Mouse (Mus musculus) brain, embryonic 14.5 days (tissue): ENCODE data around the gene Il1rl2. TPM values are rescaled to one million over a fixed set of nuclear protein-coding genes. Genes with fewer than 3 reads are reported as not detected.

Experiments used
- DNase-seq: peaks from one replicate; pipeline ENCODE4 v3.0.0-alpha.2; 2011; ENCODE audit warnings: low read depth
- CTCF ChIP-seq: fragments of 200-500 bp; IDR thresholded peaks from 2 replicates; pipeline ENCODE4 v1.5.1; 2012; ENCODE audit warnings: inconsistent platforms, mild to moderate bottlenecking, moderate library complexity, borderline replicate concordance; ENCODE audit not compliant: insufficient read depth, insufficient read length; ENCODE audit errors: extremely low read depth
- POLR2A ChIP-seq: fragments of 200-500 bp; IDR thresholded peaks from 2 replicates; pipeline ENCODE4 v1.6.1; 2012; ENCODE audit warnings: mild to moderate bottlenecking, inconsistent platforms, borderline replicate concordance; ENCODE audit not compliant: poor library complexity, insufficient read depth, insufficient read length, severe bottlenecking; ENCODE audit errors: extremely low read depth
- polyA plus RNA-seq: library from polyadenylated mRNA; depleted of rRNA; stranded (reverse); fragments of >200 nt; gene quantifications from 2 replicates; pipeline ENCODE4 v1.2.3, GENCODE M21; 2012; rRNA removed

Il1rl2 gene
- polyA plus RNA-seq = 1.2 and 1.5 TPM in 2 replicates

DNA sequence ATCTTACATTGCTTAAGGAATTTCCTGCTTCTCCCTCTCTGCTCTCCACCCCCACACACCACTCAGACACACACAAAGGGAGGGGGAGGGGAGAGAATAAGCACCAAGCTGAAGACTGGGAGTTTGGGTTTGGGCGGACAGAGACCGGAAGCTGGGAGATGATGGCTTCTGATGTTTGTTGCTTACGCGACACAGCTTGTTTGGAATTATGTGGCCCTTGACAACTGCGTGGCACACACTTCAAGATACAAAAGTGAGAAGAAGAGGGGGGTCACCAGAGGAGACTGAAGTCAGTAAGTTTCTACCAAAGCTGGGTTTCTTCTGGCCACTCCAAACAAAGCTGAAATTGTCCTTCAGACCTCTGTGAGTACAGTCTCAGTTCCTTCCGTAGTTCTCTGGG is at the start of gene Il1rl2:
Gene Il1rl2, plus strand, starts transcription at position 154 of the 400 bp plus-strand sequence.
- TF ChIP-seq POLR2A (no peak), CTCF (no peak)
- no peak for DNase-seq

GRCm38 (mm10) chr1:40275285-40276013 is 49.0 kb upstream of the Il1rl2 start:
- TF ChIP-seq CTCF = no peak
- no peak for TF ChIP-seq POLR2A
- no peak for DNase-seq

DNA sequence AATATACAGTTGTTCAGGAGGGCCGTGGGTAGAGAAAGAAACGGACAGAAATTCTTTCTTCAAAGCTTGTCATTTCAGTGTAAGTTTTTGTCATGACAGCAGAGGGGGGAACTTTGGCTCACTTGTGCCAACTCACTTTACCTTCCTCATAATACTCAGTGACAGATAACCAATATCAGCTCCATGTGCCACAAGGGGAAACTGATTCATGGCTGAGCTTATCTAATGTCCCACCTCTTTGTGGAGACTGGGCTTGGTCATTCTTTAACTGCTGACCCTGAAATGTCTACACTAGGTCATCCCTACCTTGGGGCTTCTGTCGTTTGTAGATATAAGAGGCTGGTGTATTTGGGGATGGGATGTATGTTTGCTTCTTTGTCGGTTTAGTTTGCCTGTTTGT is 46.5 kb upstream of the Il1rl2 start:
- no peak for DNase-seq
- no peak for TF ChIP-seq POLR2A
- TF ChIP-seq CTCF = no peak

DNA sequence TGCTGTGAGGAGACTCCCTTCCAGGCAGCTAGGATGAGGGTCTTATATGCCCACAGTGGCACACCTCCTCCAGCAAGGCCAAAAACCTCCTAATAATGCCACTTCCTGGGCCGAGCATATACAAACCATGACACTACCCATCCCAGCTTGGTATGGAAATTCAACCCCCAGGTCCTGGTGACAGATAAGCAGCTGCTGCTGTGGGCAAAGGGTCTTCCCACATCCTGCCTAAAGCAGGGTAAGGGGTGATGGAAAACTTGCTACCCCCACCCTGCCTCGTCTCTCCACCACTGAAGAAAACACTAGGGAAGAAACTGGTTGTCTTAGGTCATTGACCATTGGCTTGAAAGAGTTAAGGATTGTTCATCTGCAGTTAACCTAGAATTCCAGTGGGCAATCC is 45.7 kb upstream of the Il1rl2 start:
- DNase-seq = no peak
- TF ChIP-seq CTCF = no peak
- TF ChIP-seq POLR2A = no peak

- no peak for TF ChIP-seq POLR2A
- no peak for DNase-seq
Measured at GRCm38 (mm10) chr1:40279182-40279743, 45.1 kb upstream of the Il1rl2 start.

- no peak for TF ChIP-seq CTCF
- no peak for TF ChIP-seq POLR2A
Measured at GRCm38 (mm10) chr1:40281950-40282349, 42.5 kb upstream of the Il1rl2 start.

GRCm38 (mm10) chr1:40282394-40282793 is 42.0 kb upstream of the Il1rl2 start:
- DNase-seq = no peak

More at GRCm38 (mm10) chr1:40281950-40282349, 42.5 kb upstream of the Il1rl2 start:
- no peak for DNase-seq

DNA sequence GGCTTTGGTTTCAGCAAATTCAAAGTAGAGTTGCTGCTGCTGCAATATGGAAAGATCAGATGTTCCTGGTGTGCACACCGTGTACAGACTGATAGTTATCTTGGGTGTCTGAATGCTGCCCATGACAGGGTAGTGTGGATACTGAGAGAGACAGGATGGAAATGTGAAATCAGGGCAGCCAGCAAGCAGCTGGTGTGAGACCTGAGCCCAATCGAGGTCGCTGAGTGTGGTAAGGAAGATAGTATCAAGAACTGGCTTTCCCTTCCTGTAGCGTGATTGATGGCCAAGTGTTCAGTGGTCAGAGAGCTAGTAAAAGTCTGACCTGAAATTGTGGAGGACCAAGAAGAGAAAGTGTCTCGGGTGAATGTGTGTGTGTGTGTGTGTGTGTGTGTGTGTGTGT is 40.4 kb upstream of the Il1rl2 start:
- no peak for TF ChIP-seq POLR2A
- no peak for TF ChIP-seq CTCF
- DNase-seq = no peak

More at GRCm38 (mm10) chr1:40282394-40282793, 42.0 kb upstream of the Il1rl2 start:
- TF ChIP-seq POLR2A = no peak
- TF ChIP-seq CTCF = no peak

DNA sequence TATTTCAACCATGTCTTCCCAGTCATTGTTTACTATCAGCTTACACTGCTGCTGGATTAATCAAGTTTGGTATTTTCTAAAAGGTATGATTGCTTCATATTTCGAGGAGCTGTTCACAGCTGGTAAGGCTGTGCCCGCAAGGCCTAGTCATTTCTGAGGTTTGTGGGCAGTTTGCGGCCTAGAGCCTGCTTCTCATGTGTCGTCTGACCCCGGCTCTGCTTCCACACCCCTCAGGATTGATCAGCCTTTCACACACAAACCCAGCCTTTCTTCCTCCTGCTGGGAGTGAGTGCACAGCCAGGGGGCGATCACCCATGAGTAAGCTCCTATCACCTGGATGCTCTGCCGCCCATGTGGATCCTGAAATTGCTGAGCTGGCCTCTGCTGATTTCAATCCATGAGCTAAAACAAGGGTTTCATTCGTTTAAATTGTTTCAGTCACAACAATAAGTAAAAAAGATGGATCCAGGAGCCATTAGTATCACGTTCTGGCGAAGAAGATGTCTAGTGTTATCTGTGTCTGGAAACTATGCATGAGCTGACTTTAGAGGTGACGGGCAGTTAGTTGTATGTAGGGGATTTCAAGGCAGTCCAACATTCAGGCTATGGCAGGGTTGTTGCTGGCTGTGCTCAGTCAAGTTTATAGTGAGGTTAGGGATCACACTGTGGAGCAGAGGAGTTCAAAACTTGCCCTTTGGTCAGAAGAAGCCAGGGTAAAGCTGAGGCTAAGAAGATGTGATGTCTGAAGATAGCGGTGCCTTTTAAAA is 33.7 kb upstream of the Il1rl2 start:
- TF ChIP-seq POLR2A = no peak
- TF ChIP-seq CTCF = 0 out of 2 replicates have a peak, but pooled peaks have one; percentile 11
- DNase-seq = no peak

- no peak for DNase-seq
- TF ChIP-seq CTCF (no peak), POLR2A (no peak)
Measured at GRCm38 (mm10) chr1:40292231-40292630, 32.2 kb upstream of the Il1rl2 start.

DNA sequence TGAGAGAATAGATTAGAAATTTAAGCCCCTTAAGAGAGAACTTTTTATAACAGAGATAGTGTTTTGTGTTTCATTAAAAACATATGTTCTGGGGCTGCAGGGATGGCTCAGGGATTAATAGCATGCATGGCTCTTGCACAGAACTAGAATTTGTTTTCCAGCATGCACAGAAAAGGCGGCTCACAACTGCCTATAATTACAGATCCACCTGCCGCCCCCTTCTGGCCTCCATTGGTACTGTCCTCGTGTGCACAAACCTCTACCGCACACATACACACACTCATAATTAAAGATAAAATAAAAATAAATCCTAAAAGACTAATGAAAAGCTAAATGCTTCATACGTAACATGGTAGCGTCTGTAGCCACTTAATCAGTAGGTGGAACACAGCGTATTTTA is 30.5 kb upstream of the Il1rl2 start:
- no peak for DNase-seq
- TF ChIP-seq POLR2A (no peak), CTCF (peak; percentile 18; the same call in 1 of the 2 replicates)

GRCm38 (mm10) chr1:40294824-40295223 is 29.6 kb upstream of the Il1rl2 start:
- TF ChIP-seq POLR2A (no peak), CTCF (no peak)
- DNase-seq = no peak

- TF ChIP-seq CTCF (no peak), POLR2A (no peak)
Measured at GRCm38 (mm10) chr1:40298053-40298452, 26.4 kb upstream of the Il1rl2 start.

More at GRCm38 (mm10) chr1:40298053-40298452, 26.4 kb upstream of the Il1rl2 start:
- DNase-seq = no peak
